Mouse (Mus musculus) neural tube, embryonic 14.5 days (tissue): ENCODE measurements around the gene Neurl4. TPM values are rescaled to one million over a fixed set of nuclear protein-coding genes. Genes with fewer than 3 reads are reported as not detected.

Source experiments
- ATAC-seq: fragments of 200-750 bp; cut with Nextera tagmentation; 2 replicates; pipeline ENCODE4 v1.8.0; 2017; ENCODE audit warnings: low read depth, mild to moderate bottlenecking, moderate TSS enrichment, moderate library complexity
- H3K27ac ChIP-seq: fragments of 300-500 bp; sonication (generic); 2 replicates; pipeline ENCODE4 v1.5.1; 2014; ENCODE audit warnings: low read depth, mild to moderate bottlenecking, control low read depth, low read length, moderate library complexity, mixed read lengths
- H3K27me3 ChIP-seq: fragments of 300-500 bp; sonication (generic); 2 replicates; pipeline ENCODE4 v1.6.1; 2014; ENCODE audit warnings: low read length; ENCODE audit not compliant: control insufficient read depth, insufficient read depth
- H3K36me3 ChIP-seq: fragments of 300-500 bp; sonication (generic); 2 replicates; pipeline ENCODE4 v1.6.1; 2014; ENCODE audit warnings: low read length, mixed read lengths; ENCODE audit not compliant: control insufficient read depth, insufficient read depth
- H3K4me1 ChIP-seq: fragments of 300-500 bp; sonication (generic); 2 replicates; pipeline ENCODE4 v1.6.1; 2014; ENCODE audit warnings: low read length; ENCODE audit not compliant: control insufficient read depth, insufficient read depth
- H3K4me2 ChIP-seq: fragments of 300-500 bp; sonication (generic); 2 replicates; pipeline ENCODE4 v1.6.1; 2014; ENCODE audit warnings: mild to moderate bottlenecking, low read depth, low read length, control low read depth
- H3K4me3 ChIP-seq: fragments of 300-500 bp; sonication (generic); 2 replicates; pipeline ENCODE4 v1.5.1; 2014; ENCODE audit warnings: low read depth, low read length, control low read depth, mixed read lengths
- H3K9ac ChIP-seq: fragments of 300-500 bp; sonication (generic); replicated peaks from 2 replicates; pipeline ENCODE4 v1.6.1; 2014; ENCODE audit warnings: low read depth, mild to moderate bottlenecking, control low read depth, low read length, mixed read lengths
- H3K9me3 ChIP-seq: fragments of 300-500 bp; sonication (generic); 2 replicates; pipeline ENCODE4 v1.6.1; 2016; ENCODE audit warnings: low read length; ENCODE audit not compliant: control insufficient read depth
- WGBS: fragments of 180-500 bp; shearing (Covaris S2); extraction: QIAGEN DNeasy Blood & Tissue Kit; methylation state at CpG from one replicate; pipeline ENCODE4 v1.1.7; 2014; 5-methylcytosine and 5-hydroxymethylcytosine counted together
- polyA plus RNA-seq: library from polyadenylated mRNA; unstranded; fragments of >200 nt; fragmentation: Nextera tagmentation; extraction: Ambion mirVana; gene quantifications from 2 replicates; pipeline ENCODE4 v1.2.1, GENCODE M21; 2014

The Neurl4 gene
- polyA plus RNA-seq, 1 experiment from 2014 or later = 26.2 TPM

GRCm38 (mm10) chr11:69886907-69887635 lies 13.8 kb upstream of the Neurl4 start:
- WGBS = 77% methylated on average over 8 of the region's 8 CpGs
- Histone ChIP-seq H3K9ac (no peak overlapping the region), H3K4me2 (no peak overlapping the region), H3K36me3 (no peaks in the 10 kb centered on the region), H3K27ac (no peak overlapping the region), H3K27me3 (no peaks in the 10 kb centered on the region), H3K4me1 (no peaks in the 10 kb centered on the region), H3K4me3 (no peak overlapping the region), H3K9me3 (no peaks in the 10 kb centered on the region)
- ATAC-seq = no peak

GRCm38 (mm10) chr11:69891482-69891881 lies 9.4 kb upstream of the Neurl4 start:
- no peak for ATAC-seq
- Histone ChIP-seq H3K4me3 (no peak overlapping the region), H3K36me3 (no peaks in the 10 kb centered on the region), H3K27me3 (no peaks in the 10 kb centered on the region), H3K9me3 (no peaks in the 10 kb centered on the region), H3K9ac (no peak overlapping the region), H3K4me2 (no peak overlapping the region), H3K27ac (no peak overlapping the region), H3K4me1 (no peaks in the 10 kb centered on the region)
- WGBS = 68% methylated on average over 4 of the region's 4 CpGs

- Histone ChIP-seq H3K4me3 (no peak overlapping the region), H3K9me3 (no peaks in the 10 kb centered on the region), H3K27me3 (no peaks in the 10 kb centered on the region), H3K27ac (no peak overlapping the region), H3K9ac (no peak overlapping the region), H3K4me1 (peaks cover 9% of the 10 kb centered on the region; the same call in 1 of the 2 replicates), H3K36me3 (no peaks in the 10 kb centered on the region), H3K4me2 (no peak overlapping the region)
- WGBS = 83% methylated on average over 5 of the region's 5 CpGs
- no peak for ATAC-seq
Observed at GRCm38 (mm10) chr11:69894671-69895070, 6.2 kb upstream of the Neurl4 start.

GRCm38 (mm10) chr11:69895291-69895690 lies 5.6 kb upstream of the Neurl4 start, which contains the start of gene Acap1:
TSS of gene Acap1 (minus strand) at chr11:69895539.
- 80% methylated on average over 4 of the region's 4 CpGs for WGBS
- H3K9ac ChIP-seq = no peak within 1 kb of the TSS
- no peak within 1 kb of the TSS for H3K4me3 ChIP-seq
- H3K4me1 ChIP-seq = peaks cover 12% of the 10 kb centered on the region; the same call in 1 of the 2 replicates
- no peaks in the 10 kb centered on the region for H3K9me3 ChIP-seq
- H3K27me3 ChIP-seq = no peaks in the 10 kb centered on the region
- ATAC-seq = no peak
- H3K27ac ChIP-seq = no peak within 1 kb of the TSS
- H3K4me2 ChIP-seq = no peak within 1 kb of the TSS
- H3K36me3 ChIP-seq = no peaks in the 10 kb centered on the region

- no peaks in the 10 kb centered on the region for H3K9me3 ChIP-seq
- WGBS = 24% methylated on average over 4 of the region's 4 CpGs
- H3K4me3 ChIP-seq = peak overlapping the region; percentile 80
- no peak for ATAC-seq
- H3K27ac ChIP-seq = no peak overlapping the region
- peaks cover 23% of the 10 kb centered on the region for H3K4me1 ChIP-seq
- peak overlapping the region; percentile 88 for H3K4me2 ChIP-seq
- peaks cover 12% of the 10 kb centered on the region for H3K36me3 ChIP-seq
- no peaks in the 10 kb centered on the region for H3K27me3 ChIP-seq
- H3K9ac ChIP-seq = peak overlapping the region; percentile 96; the same call in 1 of the 2 replicates
Observed at GRCm38 (mm10) chr11:69899870-69900269, 1.0 kb upstream of the Neurl4 start.

- WGBS = 1% methylated on average over 42 of the region's 42 CpGs
- H3K4me2 ChIP-seq = peak overlapping the region; percentile 88
- peak overlapping the region; percentile 97 for H3K27ac ChIP-seq
- H3K9me3 ChIP-seq = no peaks in the 10 kb centered on the region
- H3K4me3 ChIP-seq = peak overlapping the region; percentile 80
- ATAC-seq = peak; percentile 79
- peak overlapping the region; percentile 96 for H3K9ac ChIP-seq
- peaks cover 23% of the 10 kb centered on the region for H3K4me1 ChIP-seq
- no peaks in the 10 kb centered on the region for H3K27me3 ChIP-seq
- peaks cover 23% of the 10 kb centered on the region for H3K36me3 ChIP-seq
Observed at GRCm38 (mm10) chr11:69901406-69901846, 554 bp downstream of the Neurl4 start.

- peaks cover 23% of the 10 kb centered on the region for H3K4me1 ChIP-seq
- no peaks in the 10 kb centered on the region for H3K27me3 ChIP-seq
- H3K9me3 ChIP-seq = no peaks in the 10 kb centered on the region
- peaks cover 29% of the 10 kb centered on the region for H3K36me3 ChIP-seq
- WGBS = under 1% methylated on average over 30 of the region's 39 CpGs
- 0 out of 2 replicates have a peak, but pooled peaks have one; percentile 1 for ATAC-seq
- H3K4me2 ChIP-seq = peak overlapping the region; percentile 88
- H3K27ac ChIP-seq = peak overlapping the region; percentile 97
- peak overlapping the region; percentile 96 for H3K9ac ChIP-seq
- H3K4me3 ChIP-seq = peak overlapping the region; percentile 80
Observed at GRCm38 (mm10) chr11:69901993-69902392, 1.1 kb downstream of the Neurl4 start.

GRCm38 (mm10) chr11:69902972-69903371 lies 2.1 kb downstream of the Neurl4 start:
- H3K4me1 ChIP-seq = peaks cover 23% of the 10 kb centered on the region
- H3K9me3 ChIP-seq = no peaks in the 10 kb centered on the region
- no peak overlapping the region for H3K27ac ChIP-seq
- peak overlapping the region; percentile 88 for H3K4me2 ChIP-seq
- no peak overlapping the region for H3K9ac ChIP-seq
- peaks cover 39% of the 10 kb centered on the region for H3K36me3 ChIP-seq
- 91% methylated on average over 13 of the region's 13 CpGs for WGBS
- no peaks in the 10 kb centered on the region for H3K27me3 ChIP-seq
- H3K4me3 ChIP-seq = peak overlapping the region; percentile 80; the same call in 1 of the 2 replicates
- no peak for ATAC-seq

GRCm38 (mm10) chr11:69904311-69904710 lies 3.4 kb downstream of the Neurl4 start:
- H3K4me1 ChIP-seq = peaks cover 17% of the 10 kb centered on the region
- peaks cover 47% of the 10 kb centered on the region for H3K36me3 ChIP-seq
- H3K4me2 ChIP-seq = no peak overlapping the region
- ATAC-seq = no peak
- no peak overlapping the region for H3K27ac ChIP-seq
- no peak overlapping the region for H3K9ac ChIP-seq
- no peaks in the 10 kb centered on the region for H3K27me3 ChIP-seq
- no peaks in the 10 kb centered on the region for H3K9me3 ChIP-seq
- 98% methylated on average over 9 of the region's 9 CpGs for WGBS
- no peak overlapping the region for H3K4me3 ChIP-seq
